Mouse (Mus musculus) cerebellum, postnatal 36 days (tissue): ENCODE data around the gene Olfr467.
"Not testable (repeated sequence)": the region's sequence is repeated elsewhere in the genome, so short reads cannot be mapped to it uniquely, and the experiment has no call there.

ENCODE experiments used
- DNase-seq, 2 experiments: peaks; one replicate each; pipeline ENCODE4 v3.0.0; 2021 to 2022; ENCODE audit warnings: mixed read lengths in 2 of 2

The Olfr467 gene

DNA sequence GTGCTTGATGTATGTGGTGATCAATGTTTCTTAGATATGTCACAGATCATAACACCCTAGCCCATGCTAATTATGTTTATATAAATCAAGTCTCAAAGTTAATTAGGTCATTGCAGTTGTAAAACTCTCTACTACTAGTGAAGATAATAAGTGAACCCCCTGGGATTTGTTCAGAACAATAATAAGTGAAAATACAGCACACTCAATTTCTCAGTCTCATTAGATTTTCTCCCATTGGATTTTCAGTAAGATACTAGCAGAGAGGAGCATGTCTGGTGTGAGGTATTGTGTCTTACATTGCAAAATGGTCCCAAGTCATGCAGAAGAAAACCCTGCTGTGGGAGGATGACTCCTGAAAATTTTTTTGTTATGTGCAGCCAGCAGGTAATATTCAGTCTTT, at the start of gene Olfr467:
Olfr467 (plus strand) TSS at position 301 of the 400 bp plus-strand sequence.
- DNase-seq, result no peak

DNA sequence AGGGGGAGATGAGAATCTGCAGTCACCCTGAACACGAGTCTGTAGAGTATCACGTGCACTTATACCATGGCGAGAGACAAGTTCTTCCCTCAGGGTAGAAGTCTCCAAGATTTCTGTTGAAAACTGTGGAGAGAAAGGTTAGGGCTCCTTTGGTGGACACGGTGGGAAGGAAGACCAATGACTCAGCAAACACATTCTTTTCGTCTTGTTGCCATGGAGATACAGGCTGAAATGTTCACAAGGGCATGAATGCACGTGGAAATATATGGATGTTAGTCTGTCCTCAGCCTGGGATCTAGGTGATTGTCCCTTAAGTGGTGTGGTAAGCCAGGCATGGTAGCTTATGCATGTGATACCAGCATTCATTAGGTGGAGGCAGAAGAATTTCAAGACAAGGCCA, 41.3 kb upstream of the Olfr467 start:
- DNase-seq, result no peak

DNA sequence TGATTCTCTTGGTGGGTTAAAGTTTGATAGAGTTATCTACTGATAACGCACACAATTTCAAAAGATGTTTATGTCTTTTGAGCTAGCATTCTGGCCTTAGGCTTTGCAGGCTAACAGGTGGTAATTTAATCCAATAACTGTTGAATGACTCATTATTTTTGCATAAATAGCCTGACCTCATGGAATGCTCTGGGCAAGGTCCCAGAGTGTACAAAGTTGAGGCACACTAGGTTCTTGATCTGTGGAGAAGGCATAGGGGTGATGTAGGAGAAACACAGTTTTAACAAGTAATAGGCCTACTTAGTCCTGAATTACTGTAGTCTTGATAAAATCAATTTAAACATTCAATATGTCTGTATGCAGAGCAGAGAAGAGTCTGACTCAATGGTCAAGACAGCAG, 33.8 kb upstream of the Olfr467 start:
- DNase-seq, result no peak

DNA sequence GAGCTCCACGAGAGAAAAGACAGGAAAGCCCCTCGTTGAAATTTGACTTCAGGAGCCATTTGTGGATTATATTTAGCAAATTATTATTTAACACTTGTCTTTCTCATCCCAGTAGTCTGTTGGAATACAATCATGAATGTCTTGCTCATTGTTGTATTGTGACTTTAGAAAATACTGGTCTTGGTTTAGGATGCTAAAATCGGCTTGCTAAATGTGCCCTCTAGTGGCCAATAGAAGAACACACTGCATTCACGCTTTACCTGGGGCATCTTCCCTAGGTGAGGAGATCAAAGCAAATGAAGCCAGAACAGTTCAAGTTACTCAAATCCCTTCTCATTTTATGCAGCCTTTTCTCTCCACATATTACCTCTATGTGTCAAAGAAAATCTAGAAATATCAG, 32.5 kb upstream of the Olfr467 start:
- peak in 1 of 2 experiments; percentile 9 for DNase-seq

DNA sequence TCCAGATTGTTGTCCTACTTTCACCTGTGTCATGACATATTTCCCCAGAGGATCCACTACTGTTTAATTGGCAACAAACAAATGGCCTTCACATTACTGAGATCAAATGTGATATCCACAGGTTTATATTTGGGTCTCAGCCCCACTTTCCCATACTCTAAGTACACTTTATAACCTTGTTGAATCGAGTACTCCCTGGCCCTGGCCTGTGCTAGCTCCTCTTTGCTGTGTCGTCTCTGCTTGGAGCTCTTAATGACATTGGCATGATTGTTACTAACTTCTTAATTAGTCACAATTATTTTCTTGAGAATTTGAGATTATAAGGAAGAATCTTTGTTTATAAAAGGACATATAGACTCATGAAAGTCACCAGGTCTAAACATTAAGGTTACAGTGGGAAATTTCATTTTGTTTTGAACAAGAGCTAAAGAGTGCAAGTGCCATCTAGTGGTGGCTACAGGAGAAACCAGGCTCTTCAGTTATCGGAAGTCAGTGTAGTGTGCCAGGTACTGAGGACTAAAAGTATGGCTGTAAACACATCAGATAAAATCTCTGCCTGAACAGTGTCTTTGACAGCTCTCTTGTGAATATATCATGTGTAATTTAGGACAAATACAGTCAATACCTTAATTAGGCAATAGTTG, 24.0 kb upstream of the Olfr467 start:
- peak in 1 of 2 experiments; percentile 2 for DNase-seq

DNA sequence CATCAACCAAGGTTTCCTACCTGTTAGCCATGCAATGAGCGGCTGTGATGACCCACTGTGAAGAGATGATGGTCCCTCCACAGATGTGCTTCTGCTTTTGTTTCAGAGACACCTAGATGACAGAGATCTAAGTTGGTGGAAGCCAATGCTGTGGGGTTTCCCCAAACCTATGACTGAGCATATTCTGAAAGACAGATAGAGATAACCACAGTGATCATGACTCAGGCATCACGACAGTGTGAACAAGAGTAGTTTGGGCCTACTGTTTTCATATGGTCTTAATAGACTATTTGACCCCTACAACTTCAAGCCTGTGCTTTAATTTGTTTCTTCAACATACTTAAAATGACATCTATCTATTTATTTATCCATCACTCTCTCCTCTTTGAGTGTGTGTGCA, 15.6 kb upstream of the Olfr467 start:
- DNase-seq, result no peak

DNA sequence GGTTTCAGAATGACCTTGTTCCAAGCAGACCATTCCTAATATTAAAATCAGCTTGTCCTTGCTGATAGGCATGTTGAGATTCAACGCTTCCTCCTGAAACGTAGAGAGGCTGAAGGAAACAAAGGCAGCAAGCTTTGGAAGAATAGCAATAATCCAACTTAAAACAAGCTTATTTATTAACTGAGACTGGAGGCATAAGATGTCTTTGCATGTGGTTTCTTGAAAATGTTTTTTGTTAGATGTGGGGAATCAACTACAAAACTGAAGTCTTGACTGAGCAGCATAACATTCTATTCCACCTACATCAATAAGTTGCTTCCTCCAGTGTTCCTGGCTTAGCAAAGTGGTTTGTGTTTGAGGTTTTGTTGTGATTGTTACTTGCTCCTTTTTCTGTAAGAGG, 11.0 kb upstream of the Olfr467 start, which contains the start of gene Ovch2:
Ovch2 (minus strand) TSS at position 101 of the 400 bp plus-strand sequence.
- no peak for DNase-seq

DNA sequence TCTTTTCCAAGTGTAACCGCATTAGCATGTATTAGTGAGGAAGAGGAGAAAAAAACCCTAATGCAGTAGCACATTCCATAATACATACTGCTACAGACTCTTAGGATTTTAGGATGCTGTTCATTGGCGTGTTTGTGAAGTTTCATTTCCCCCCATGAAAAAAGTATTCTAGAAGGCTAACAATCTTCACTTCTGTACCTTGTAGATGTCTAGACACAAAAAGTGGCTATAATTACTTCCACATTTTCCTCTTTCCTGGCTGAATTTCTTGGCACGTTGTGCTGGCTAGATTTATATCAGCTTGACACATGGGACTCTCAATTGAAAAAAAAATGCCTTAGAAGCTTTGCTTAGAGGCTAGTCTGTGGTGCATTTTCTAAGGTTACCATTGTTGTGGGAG, 9.9 kb upstream of the Olfr467 start:
- no peak for DNase-seq

DNA sequence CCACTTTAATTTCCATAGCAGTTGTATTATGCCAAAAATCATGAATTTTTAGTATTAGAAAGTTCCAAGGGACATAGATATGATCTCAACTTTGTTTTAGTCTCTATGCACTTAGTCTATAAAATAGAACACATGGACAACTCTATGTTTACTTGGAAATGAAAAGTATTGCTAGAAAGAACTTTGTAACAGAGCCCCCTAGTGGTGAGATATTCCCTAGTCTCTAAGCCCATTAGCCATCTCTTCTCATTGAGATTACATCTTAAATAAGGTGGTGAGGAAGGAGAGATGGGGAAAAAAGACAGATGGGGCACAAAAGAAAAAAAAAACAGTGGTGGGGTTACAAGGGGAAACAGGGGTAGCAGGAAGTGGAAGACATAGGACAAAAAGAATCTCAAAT, 7.4 kb downstream of the Olfr467 start:
- DNase-seq, result no peak

DNA sequence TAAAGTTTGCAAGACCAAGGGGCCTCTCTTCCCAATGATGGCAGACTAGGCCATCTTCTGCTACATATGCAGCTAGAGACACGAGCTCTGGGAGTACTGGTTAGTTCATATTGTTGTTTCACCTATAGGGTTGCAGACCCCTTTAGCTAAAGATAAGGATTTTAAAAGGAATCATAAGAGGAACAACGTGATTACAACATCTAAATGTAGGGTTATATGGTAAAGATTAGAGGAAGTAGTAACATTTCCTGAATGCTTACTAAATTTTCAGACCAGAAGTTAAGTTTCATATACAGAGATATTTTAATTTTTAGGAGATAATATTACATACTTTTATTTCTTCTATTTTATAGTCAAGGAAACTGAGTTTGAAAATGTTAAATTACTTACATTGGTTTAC, 11.8 kb downstream of the Olfr467 start:
- not testable (repeated sequence) for DNase-seq

DNA sequence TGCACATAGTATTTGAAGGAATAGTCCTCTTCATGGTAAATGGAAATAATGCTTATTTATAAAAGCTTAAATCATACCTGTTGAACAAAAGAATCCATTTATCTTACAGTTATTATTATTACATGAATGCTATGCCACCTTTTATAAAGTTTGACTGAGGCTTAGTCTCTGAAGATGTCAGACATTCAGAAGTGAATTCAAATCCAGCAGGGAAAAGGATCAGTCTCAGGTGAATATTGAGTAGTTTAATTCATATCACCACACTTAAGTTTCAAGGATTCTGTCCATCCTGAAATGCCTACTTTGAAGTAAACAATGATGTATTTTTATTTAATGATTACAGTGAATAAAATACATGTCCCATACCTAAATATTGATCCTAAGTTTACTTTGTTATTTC, 13.4 kb downstream of the Olfr467 start, which contains the start of gene Olfr469:
Olfr469 (minus strand) TSS at position 101 of the 400 bp plus-strand sequence.
- DNase-seq, result not testable (repeated sequence)

DNA sequence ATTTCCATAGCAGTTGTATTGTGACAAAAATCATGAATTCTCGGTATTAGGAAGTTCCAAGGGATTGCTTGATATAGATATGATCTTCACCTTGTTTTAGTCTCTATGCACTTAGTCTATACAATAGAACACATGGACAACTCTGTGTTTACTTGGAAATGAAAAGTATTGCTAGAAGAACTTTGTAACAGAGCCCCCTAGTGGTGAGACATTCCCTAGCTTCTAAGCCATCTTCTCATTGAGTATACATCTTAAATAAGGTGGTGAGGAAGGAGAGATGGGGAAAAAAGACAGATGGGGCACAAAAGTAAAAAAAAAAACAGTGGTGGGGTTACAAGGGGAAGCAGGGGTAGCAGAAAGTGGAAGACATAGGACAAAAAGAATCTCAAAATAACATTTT, 29.7 kb downstream of the Olfr467 start:
- no peak for DNase-seq

DNA sequence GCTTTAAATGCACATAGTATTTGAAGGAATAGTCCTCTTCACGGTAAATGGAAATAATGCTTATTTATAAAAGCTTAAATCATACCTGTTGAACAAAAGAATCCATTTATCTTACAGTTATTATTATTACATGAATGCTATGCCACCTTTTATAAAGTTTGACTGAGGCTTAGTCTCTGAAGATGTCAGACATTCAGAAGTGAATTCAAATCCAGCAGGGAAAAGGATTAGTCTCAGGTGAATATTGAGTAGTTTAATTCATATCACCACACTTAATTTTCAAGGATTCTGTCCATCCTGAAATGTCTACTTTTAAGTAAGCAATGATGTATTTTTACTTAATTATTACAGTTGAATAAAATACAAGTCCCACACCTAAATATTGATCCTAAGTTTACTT, 35.3 kb downstream of the Olfr467 start, which contains the start of gene Olfr470:
Olfr470 (minus strand) TSS at position 101 of the 400 bp plus-strand sequence.
- DNase-seq, result not testable (repeated sequence)
